Mouse (Mus musculus) stomach, postnatal 0 days (tissue): ENCODE results near the gene 9130213A22Rik.

Experiments
- CTCF ChIP-seq: IDR thresholded peaks from 2 replicates; pipeline ENCODE4 v1.5.1; 2016; ENCODE audit warnings: antibody characterized with exemption, low read depth, mild to moderate bottlenecking, moderate library complexity
- EP300 ChIP-seq: optimal IDR thresholded peaks from 2 replicates; pipeline ENCODE3; 2016; ENCODE audit warnings: antibody characterized with exemption

- 0 out of 2 replicates have a peak, but pooled peaks have one; percentile 10 for TF ChIP-seq CTCF
- TF ChIP-seq EP300, result no peak
Measured at GRCm38 (mm10) chr11:69088856-69089615, 33.4 kb downstream of the 9130213A22Rik start.
